Comparison of ENCODE assay signal across 23 mouse cellular contexts in genomic region chr13:30045225-30045624, GRCm38 (mm10). TPM values are rescaled to one million over a fixed set of nuclear protein-coding genes. Genes with fewer than 3 reads are reported as not detected.
DNase-seq lines count a peak whose midpoint lies in the region; ATAC-seq and TF ChIP-seq lines count a peak whose summit lies in the region.
"Had no signal": no experiment of that assay in that cellular context is flagged by ENCODE, and none has a peak within 500 bp of the region (broad histone marks: within the 10 kb centered on the region; RNA-seq: fewer than 3 reads in every experiment).

No protein-coding gene starts in this region.

- no peak overlapping the region; the same call in 1 of the 2 replicates for H3K27ac ChIP-seq in cerebellum, adult 2 months (ENCODE audit: insufficient read depth, low read length)
- H3K27ac ChIP-seq: heart, embryonic 10.5 days; hindbrain, embryonic 12.5 days; intestine, embryonic 15.5 days; limb, embryonic 12.5 days; liver, embryonic 13.5 days; midbrain, embryonic 12.5 days; neural tube, embryonic 13.5 days had no signal

- H3K4me1 ChIP-seq in cerebellum, adult 2 months (ENCODE audit: control insufficient read depth, insufficient read depth, low read length): peaks cover 22% of the 10 kb centered on the region; the same call in 1 of the 2 replicates
- H3K4me1 ChIP-seq: hindbrain, embryonic 12.5 days; intestine, embryonic 15.5 days; limb, embryonic 12.5 days; liver, embryonic 13.5 days; midbrain, embryonic 12.5 days; neural tube, embryonic 13.5 days had no signal

- no peaks in the 10 kb centered on the region for H3K27me3 ChIP-seq in cerebellum, adult 2 months (ENCODE audit: control insufficient read depth, insufficient read depth, low read length)
- H3K27me3 ChIP-seq: CH12.LX; hindbrain, embryonic 12.5 days; intestine, embryonic 15.5 days; limb, embryonic 12.5 days; liver, embryonic 13.5 days; midbrain, embryonic 12.5 days; neural tube, embryonic 13.5 days had no signal

- peak; percentile 13; the same call in 1 of the 2 replicates for ATAC-seq in cerebellum, adult (ENCODE audit: insufficient number of reproducible peaks, low FRiP score, low TSS enrichment)
- peak; percentile 27 for ATAC-seq in CD4-positive, CD25-positive, alpha-beta regulatory T cell, adult 4 months
- 0 out of 2 replicates have a peak, but pooled peaks have one; percentile 21 for ATAC-seq in megakaryocyte progenitor cell, adult 5-6 weeks (replicated peaks; ENCODE audit: poor library complexity)
- ATAC-seq: forebrain, embryonic 16.5 days; intestine, embryonic 15.5 days had no signal

- DNase-seq in cerebellum, postnatal 4 days (ENCODE audit: low spot score in 2 of 2): no peak
- peak; percentile 41 to 74 for DNase-seq in cerebellum, adult 2 months
- DNase-seq in layer of hippocampus, postnatal 10 days (ENCODE audit: low spot score in 2 of 2): no peak
- no peak for DNase-seq in lung, postnatal 25 days (ENCODE audit: low spot score)
- no peak for DNase-seq in adrenal gland, postnatal 25 days
- DNase-seq: embryo, embryonic 11 days; gastrocnemius, postnatal 25 days; heart, postnatal 10 days; kidney, adult 9 months; kidney, postnatal 36 days; liver, embryonic 13.5 days; lung, embryonic 14.5 days had no signal

- TF ChIP-seq POLR2A in cerebellum, adult 2 months (IDR thresholded peaks at IDR 0.05; ENCODE audit: borderline replicate concordance, insufficient read depth, low read length): no peak

- TF ChIP-seq CTCF in cerebellum, adult 2 months (IDR thresholded peaks at IDR 0.05; ENCODE audit: borderline replicate concordance, insufficient read depth, low read depth, low read length): no peak

- 31% methylated on average over 6 of the region's 6 CpGs for WGBS in cerebellum, adult 2 months

- H3K4me3 ChIP-seq in cerebellum, adult 2 months (replicated peaks; ENCODE audit: insufficient read depth, low read depth, low read length): no peak overlapping the region
- H3K4me3 ChIP-seq: heart, embryonic 10.5 days; hindbrain, embryonic 12.5 days; intestine, embryonic 15.5 days; limb, embryonic 12.5 days; liver, embryonic 13.5 days; midbrain, embryonic 12.5 days; neural tube, embryonic 13.5 days had no signal

RNA-seq across cellular contexts. Expression of gene E2f3, which starts 59.4 kb away (rescaled TPM):
- polyA plus RNA-seq in CD4-positive, CD25-positive, alpha-beta regulatory T cell, adult 4 months (2017; shearing (Covaris generic)): 1 to 10 TPM; 2.8 to 3.8 TPM
- 10.0 and 10.9 TPM in 2 replicates for polyA plus RNA-seq in cerebellum, adult 2 months (2012; rRNA removed)
- 16.9 and 17.8 TPM in 2 replicates for total RNA-seq in megakaryocyte progenitor cell, adult 5-6 weeks (2015)
- total RNA-seq in megakaryocyte progenitor cell, adult 5-6 weeks (2017): 11.8 and 12.4 TPM in 2 replicates
- 10 to 100 TPM; 25.8 to 27.5 TPM for total RNA-seq in layer of hippocampus, postnatal 10 days (2021)
- total RNA-seq in adrenal gland, postnatal 25 days (2021): 10.8 and 13.1 TPM in 2 replicates

Comparison
In these comparisons a context has a peak if more than half of its experiments do, and no peak if none do; other contexts are left out.
1. DNase-seq: peak in cerebellum, adult 2 months (2 of 2); none in cerebellum, postnatal 4 days (0 of 2), layer of hippocampus, postnatal 10 days (0 of 2), lung, postnatal 25 days (single experiment) and adrenal gland, postnatal 25 days (single experiment).
2. Peak in every context shown above with its lines, with median percentiles within 50 percentile points of each other: ATAC-seq.